Mouse (Mus musculus): ENCODE results near the gene Rtkn2.

The Rtkn2 gene

GRCm38 (mm10) chr10:67998116-67998635 is 18.8 kb downstream of the Rtkn2 start:
- peak; percentile 65 to 76 for DNase-seq

GRCm38 (mm10) chr10:67999170-67999569 is 19.8 kb downstream of the Rtkn2 start:
- no peak for DNase-seq

DNA sequence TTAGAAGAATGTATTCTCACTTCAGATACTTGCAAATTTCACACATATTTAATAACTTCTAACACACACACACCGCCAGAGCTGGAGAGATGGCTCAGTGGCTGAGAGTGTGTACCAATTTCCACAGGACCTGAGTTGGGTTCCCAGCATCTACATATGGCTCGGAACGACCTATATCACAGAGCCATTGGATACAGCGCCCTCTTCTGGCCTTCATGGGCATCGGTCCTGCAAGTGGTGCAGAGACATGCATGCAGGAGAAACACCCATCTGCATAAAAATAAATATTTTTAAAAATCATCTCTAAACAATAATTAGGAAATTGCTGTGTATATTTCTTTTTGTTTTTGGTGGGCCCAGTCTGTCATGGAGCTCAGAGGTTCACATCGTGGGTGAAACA is 22.1 kb downstream of the Rtkn2 start:
- DNase-seq: no peak

- no peak for DNase-seq
These were observed 24.5 kb downstream of the Rtkn2 start for GRCm38 (mm10) chr10:68003651-68004422.

- no peak for DNase-seq
These were observed 26.0 kb downstream of the Rtkn2 start for GRCm38 (mm10) chr10:68005404-68005803.

DNA sequence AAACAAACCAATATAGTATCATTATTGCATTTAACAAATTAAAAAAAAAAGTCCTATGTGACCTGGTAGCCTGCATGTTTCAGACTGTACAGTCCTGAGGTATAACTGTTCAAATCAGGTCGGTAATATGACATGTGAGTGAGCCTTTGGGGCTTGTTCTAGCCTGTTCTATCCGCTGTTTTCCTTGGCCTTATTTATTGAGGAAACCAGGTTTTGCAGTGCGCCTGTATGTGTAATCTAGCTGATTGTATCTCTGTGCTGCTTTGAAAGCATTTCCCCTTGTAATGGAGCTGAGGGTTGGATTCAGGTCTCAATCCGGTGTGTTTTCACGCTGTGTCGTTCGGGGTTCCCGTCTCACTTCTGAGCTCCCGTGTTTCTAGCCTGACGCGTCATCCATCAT is 27.1 kb downstream of the Rtkn2 start:
- no peak for DNase-seq

- peak in 1 of 2 experiments; percentile 61 for DNase-seq
These were observed 27.7 kb downstream of the Rtkn2 start for GRCm38 (mm10) chr10:68007103-68007502.

GRCm38 (mm10) chr10:68008198-68008955 is 29.0 kb downstream of the Rtkn2 start:
- no peak for DNase-seq

- no peak for DNase-seq
These were observed 29.9 kb downstream of the Rtkn2 start for GRCm38 (mm10) chr10:68009301-68009700.

- DNase-seq: no peak
These were observed 30.5 kb downstream of the Rtkn2 start for GRCm38 (mm10) chr10:68009867-68010266.

GRCm38 (mm10) chr10:68013137-68013536 is 33.8 kb downstream of the Rtkn2 start:
- DNase-seq: peak in 1 of 2 experiments; percentile 61

DNA sequence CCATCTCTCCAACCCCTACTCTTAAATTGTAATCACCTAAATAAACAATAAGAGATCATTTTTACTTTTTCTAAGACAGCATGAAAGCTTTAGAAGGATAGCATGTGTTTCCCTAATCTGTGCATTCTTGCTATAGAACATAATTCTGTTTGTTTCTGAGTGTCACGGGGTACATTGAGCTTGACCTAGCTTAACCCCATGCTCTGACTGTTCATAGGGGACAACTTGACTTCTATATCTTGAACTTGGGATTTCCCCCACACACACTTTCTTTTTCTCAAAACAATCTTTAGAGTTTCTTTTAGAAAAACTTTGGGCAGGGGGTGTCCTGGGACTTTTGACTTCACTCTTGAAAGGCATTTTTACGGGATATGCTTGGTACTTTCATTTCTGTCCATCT is 41.4 kb downstream of the Rtkn2 start:
- no peak for DNase-seq

- DNase-seq: no peak
These were observed 46.3 kb downstream of the Rtkn2 start for GRCm38 (mm10) chr10:68025660-68026059.

GRCm38 (mm10) chr10:68028327-68029080 is 49.1 kb downstream of the Rtkn2 start:
- no peak for DNase-seq

- DNase-seq: no peak
These were observed 49.8 kb downstream of the Rtkn2 start for GRCm38 (mm10) chr10:68029081-68029626.

DNA sequence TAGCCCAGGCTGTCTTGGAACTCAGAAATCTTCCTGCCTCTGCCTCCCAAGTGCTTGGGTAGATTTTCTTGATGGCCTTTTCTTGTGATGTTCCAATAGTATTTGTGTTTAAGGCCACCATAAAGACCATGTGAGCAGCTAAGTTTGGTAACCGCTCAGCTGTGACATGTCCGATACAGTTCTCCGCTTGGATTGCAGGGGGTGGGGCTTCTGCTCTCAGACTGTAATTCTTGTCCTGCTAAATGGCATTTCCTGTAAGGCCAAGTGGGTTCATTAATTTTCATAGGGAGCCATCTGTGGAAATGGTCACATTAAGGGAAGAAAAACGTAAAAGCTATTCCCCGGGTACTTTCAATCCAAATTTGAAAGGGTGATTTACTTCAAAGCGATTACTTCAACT is 50.7 kb downstream of the Rtkn2 start:
- DNase-seq: no peak

GRCm38 (mm10) chr10:68035707-68036367 is 56.5 kb downstream of the Rtkn2 start:
- no peak for DNase-seq

- no peak for DNase-seq
These were observed 57.1 kb downstream of the Rtkn2 start for GRCm38 (mm10) chr10:68036368-68036980.

GRCm38 (mm10) chr10:68038997-68039624 is 59.7 kb downstream of the Rtkn2 start:
- no peak for DNase-seq

GRCm38 (mm10) chr10:68039641-68040205 is 60.4 kb downstream of the Rtkn2 start:
- no peak for DNase-seq

- DNase-seq: no peak
These were observed 61.0 kb downstream of the Rtkn2 start for GRCm38 (mm10) chr10:68040394-68040793.
